Mouse (Mus musculus): ENCODE results near the gene Ang4. TPM values are rescaled to one million over a fixed set of nuclear protein-coding genes. Genes with fewer than 3 reads are reported as not detected.
A peak's percentile ranks its signal among the peaks of the same experiment; 100 is the strongest.
"Not testable (repeated sequence)": the region's sequence is repeated elsewhere in the genome, so short reads cannot be mapped to it uniquely, and the experiment has no call there.

Gene Ang4
- not detected in 2 replicates for polyA plus RNA-seq (2014; fragmentation: Nextera tagmentation; extraction: Ambion mirVana)

DNA sequence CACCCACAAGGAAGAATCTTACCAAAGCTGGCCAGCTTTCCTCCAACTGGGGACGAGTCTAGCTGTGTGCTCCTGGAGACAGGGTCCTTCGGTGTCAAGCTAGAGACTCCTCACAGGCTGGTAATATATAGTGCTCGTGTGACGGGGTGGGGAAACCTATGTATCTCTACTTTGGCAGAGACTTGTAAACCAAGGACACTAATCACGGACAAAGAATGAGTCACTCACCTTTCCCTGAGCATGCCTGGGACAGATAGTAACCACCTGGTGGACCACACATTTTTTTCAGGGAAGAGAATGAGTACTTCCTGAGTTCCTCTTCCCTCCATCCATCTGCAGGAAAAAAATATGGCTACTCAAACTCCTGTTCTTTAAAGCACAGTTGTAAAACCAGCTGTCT lies at the start of gene Ang4:
Gene Ang4, minus strand, starts transcription at position 101 of the 400 bp plus-strand sequence.
- Histone ChIP-seq H3K9me3 (ENCODE audit: control insufficient read depth, low read length) (no peaks in the 10 kb centered on the region), H3K27me3 (replicated peaks; ENCODE audit: control insufficient read depth, insufficient read depth, low read length) (no peaks in the 10 kb centered on the region), H3K4me3 (ENCODE audit: low read depth, low read length) (no peak within 1 kb of the TSS), H3K27ac (replicated peaks; ENCODE audit: low read depth, low read length) (no peak within 1 kb of the TSS), H3K36me3 (ENCODE audit: control insufficient read depth, insufficient read depth, low read length) (no peaks in the 10 kb centered on the region), H3K4me2 (ENCODE audit: low read depth, low read length) (no peak within 1 kb of the TSS), H3K9ac (ENCODE audit: low read depth, low read length) (no peak within 1 kb of the TSS), H3K4me1 (ENCODE audit: control insufficient read depth, insufficient read depth, low read length) (no peaks in the 10 kb centered on the region)
- ATAC-seq (ENCODE audit: low read depth): no peak
- WGBS: 77% methylated on average over 5 of the region's 5 CpGs
- no peak for DNase-seq (ENCODE audit: low spot score)

DNA sequence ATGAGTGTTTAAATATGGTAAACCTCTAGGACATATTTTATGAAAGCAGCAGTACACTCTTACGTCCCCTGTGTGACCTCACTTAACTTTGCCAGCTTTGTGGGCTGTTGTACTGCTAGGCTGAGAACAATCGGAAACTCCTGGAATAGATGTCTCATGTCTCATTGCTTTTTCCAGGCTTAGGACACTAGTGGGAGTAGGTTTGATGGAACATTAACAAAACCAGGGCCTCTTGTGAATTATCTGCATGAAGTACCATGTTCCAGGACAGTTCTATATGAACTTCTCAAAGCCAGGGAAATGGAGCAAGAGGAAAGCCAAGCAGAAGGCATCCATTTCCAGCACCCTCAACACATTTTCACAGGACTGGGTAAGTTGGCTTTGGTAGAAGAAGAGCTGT lies 26.4 kb upstream of the Ang4 start, which contains the start of gene AY358078:
Gene AY358078, plus strand, starts transcription at position 301 of the 400 bp plus-strand sequence.
- no peaks in the 10 kb centered on the region for H3K9me3 ChIP-seq (ENCODE audit: control insufficient read depth, low read length)
- no peak within 1 kb of the TSS for H3K27ac ChIP-seq (replicated peaks; ENCODE audit: low read depth, low read length)
- no peak for ATAC-seq (ENCODE audit: low read depth)
- 83% methylated on average over 2 of the region's 2 CpGs for WGBS
- H3K4me3 ChIP-seq (ENCODE audit: low read depth, low read length): no peak within 1 kb of the TSS
- DNase-seq (ENCODE audit: low spot score): no peak
- H3K36me3 ChIP-seq (ENCODE audit: control insufficient read depth, insufficient read depth, low read length): no peaks in the 10 kb centered on the region
- H3K4me1 ChIP-seq (ENCODE audit: control insufficient read depth, insufficient read depth, low read length): no peaks in the 10 kb centered on the region
- no peak within 1 kb of the TSS for H3K9ac ChIP-seq (ENCODE audit: low read depth, low read length)
- H3K4me2 ChIP-seq (ENCODE audit: low read depth, low read length): no peak within 1 kb of the TSS
- H3K27me3 ChIP-seq (replicated peaks; ENCODE audit: control insufficient read depth, insufficient read depth, low read length): no peaks in the 10 kb centered on the region

DNA sequence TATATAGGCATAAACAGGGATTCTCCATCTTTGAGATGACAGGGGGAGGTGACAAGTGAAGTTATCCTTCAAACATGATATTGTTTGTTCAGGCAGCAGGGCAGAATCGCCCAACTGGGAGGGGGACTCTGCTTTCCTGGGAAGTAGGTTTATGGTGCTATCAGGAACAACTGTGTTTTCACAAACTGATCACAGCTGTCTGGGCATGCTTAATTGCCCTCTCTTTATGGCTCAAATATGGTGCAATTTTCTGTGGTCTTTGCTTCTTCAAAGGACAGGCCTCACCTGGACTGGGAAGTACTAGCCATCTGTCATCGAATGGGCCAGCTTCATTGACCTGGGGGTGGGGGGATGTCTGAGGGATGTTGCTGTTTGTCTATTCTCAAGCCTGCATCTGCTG lies 20.7 kb upstream of the Ang4 start:
- no peak for ATAC-seq (ENCODE audit: low read depth)
- 52% methylated on average over 2 of the region's 2 CpGs for WGBS

DNA sequence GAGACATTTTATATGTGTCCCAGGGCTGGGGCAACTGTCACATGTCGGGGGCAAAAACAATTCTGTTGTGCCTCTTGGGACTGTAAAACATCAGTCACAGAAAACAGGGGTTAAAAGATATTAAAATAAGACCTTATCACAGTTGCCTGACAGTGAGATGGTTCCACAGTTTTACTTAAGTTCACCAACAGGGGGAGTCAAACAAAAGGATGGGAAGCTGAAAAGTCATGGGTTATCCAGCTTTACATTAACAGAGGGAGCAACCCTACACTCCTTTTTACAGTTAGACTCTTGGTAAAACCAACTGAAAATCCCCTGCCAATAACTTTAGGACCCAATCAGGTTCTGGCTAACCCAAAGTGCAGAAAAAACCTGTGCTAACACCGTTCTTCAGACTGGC lies 15.8 kb upstream of the Ang4 start:
- H3K4me2 ChIP-seq (ENCODE audit: low read depth, low read length): no peak overlapping the region
- H3K27ac ChIP-seq (replicated peaks; ENCODE audit: low read depth, low read length): no peak overlapping the region
- no peaks in the 10 kb centered on the region for H3K36me3 ChIP-seq (ENCODE audit: control insufficient read depth, insufficient read depth, low read length)
- no peak overlapping the region for H3K4me3 ChIP-seq (ENCODE audit: low read depth, low read length)
- no peaks in the 10 kb centered on the region for H3K27me3 ChIP-seq (replicated peaks; ENCODE audit: control insufficient read depth, insufficient read depth, low read length)
- no peaks in the 10 kb centered on the region for H3K4me1 ChIP-seq (ENCODE audit: control insufficient read depth, insufficient read depth, low read length)
- ATAC-seq (ENCODE audit: low read depth) (no peak), DNase-seq (ENCODE audit: low spot score) (no peak)
- no peak overlapping the region for H3K9ac ChIP-seq (ENCODE audit: low read depth, low read length)
- 80% methylated on average over 2 of the region's 2 CpGs for WGBS
- no peaks in the 10 kb centered on the region for H3K9me3 ChIP-seq (ENCODE audit: control insufficient read depth, low read length)

More for the DNA sequence above, 20.7 kb upstream of the Ang4 start:
- Histone ChIP-seq H3K9ac (ENCODE audit: low read depth, low read length) (no peak overlapping the region), H3K36me3 (ENCODE audit: control insufficient read depth, insufficient read depth, low read length) (no peaks in the 10 kb centered on the region), H3K4me2 (ENCODE audit: low read depth, low read length) (no peak overlapping the region), H3K9me3 (ENCODE audit: control insufficient read depth, low read length) (no peaks in the 10 kb centered on the region), H3K27me3 (replicated peaks; ENCODE audit: control insufficient read depth, insufficient read depth, low read length) (no peaks in the 10 kb centered on the region), H3K4me3 (ENCODE audit: low read depth, low read length) (no peak overlapping the region), H3K27ac (replicated peaks; ENCODE audit: low read depth, low read length) (no peak overlapping the region), H3K4me1 (ENCODE audit: control insufficient read depth, insufficient read depth, low read length) (no peaks in the 10 kb centered on the region)
- DNase-seq (ENCODE audit: low spot score): no peak

DNA sequence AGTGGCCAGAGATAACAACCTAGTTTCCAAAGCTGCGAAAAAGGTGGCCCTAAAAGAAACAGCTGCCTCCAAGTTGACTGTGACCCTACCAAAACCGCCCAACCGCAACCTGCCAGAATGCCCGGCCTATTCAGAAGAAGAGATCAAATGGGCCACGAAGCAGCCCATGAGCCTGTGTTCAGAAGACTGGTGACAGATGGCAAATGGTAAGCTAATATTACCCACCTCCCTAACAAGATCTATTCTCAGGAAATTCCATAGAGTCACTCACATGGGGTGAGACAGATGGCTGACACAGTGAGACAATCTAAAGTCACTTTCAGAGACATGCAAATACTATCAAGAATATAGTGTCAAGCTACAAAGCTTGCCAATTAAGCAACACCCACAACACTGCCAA lies 13.7 kb upstream of the Ang4 start:
- Histone ChIP-seq H3K27me3 (replicated peaks; ENCODE audit: control insufficient read depth, insufficient read depth, low read length) (no peaks in the 10 kb centered on the region), H3K4me2 (ENCODE audit: low read depth, low read length) (no peak overlapping the region), H3K36me3 (ENCODE audit: control insufficient read depth, insufficient read depth, low read length) (no peaks in the 10 kb centered on the region), H3K27ac (replicated peaks; ENCODE audit: low read depth, low read length) (no peak overlapping the region), H3K4me3 (ENCODE audit: low read depth, low read length) (no peak overlapping the region), H3K4me1 (ENCODE audit: control insufficient read depth, insufficient read depth, low read length) (no peaks in the 10 kb centered on the region), H3K9ac (ENCODE audit: low read depth, low read length) (no peak overlapping the region), H3K9me3 (ENCODE audit: control insufficient read depth, low read length) (no peaks in the 10 kb centered on the region)
- peak; percentile 63; the same call in 1 of the 2 replicates for ATAC-seq (ENCODE audit: low read depth)
- peak; percentile 17 for DNase-seq (ENCODE audit: low spot score)
- WGBS: 84% methylated on average over 5 of the region's 5 CpGs

DNA sequence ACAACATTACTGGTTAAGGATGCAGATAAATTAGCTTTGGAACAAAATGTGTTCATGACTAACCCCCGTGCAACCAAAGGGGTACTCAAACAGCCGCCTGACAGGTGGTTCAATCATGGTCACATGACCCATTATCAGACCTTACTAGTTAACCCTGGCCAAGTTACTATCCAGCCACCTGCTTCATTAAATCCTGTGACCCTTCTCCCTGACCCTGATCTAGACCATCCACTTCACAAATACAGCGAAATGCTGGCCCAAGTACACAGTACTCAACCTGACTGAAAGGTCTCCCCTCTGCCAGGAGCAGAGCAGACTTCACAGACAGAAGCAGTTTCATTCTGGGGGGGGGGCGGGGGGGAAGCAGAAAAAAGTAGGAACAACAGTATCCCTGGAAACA lies 12.9 kb upstream of the Ang4 start:
- Histone ChIP-seq H3K36me3 (ENCODE audit: control insufficient read depth, insufficient read depth, low read length) (no peaks in the 10 kb centered on the region), H3K27me3 (replicated peaks; ENCODE audit: control insufficient read depth, insufficient read depth, low read length) (no peaks in the 10 kb centered on the region), H3K4me1 (ENCODE audit: control insufficient read depth, insufficient read depth, low read length) (no peaks in the 10 kb centered on the region), H3K27ac (replicated peaks; ENCODE audit: low read depth, low read length) (no peak overlapping the region), H3K9ac (ENCODE audit: low read depth, low read length) (no peak overlapping the region), H3K9me3 (ENCODE audit: control insufficient read depth, low read length) (no peaks in the 10 kb centered on the region), H3K4me2 (ENCODE audit: low read depth, low read length) (no peak overlapping the region), H3K4me3 (ENCODE audit: low read depth, low read length) (no peak overlapping the region)
- DNase-seq (ENCODE audit: low spot score) (no peak), ATAC-seq (ENCODE audit: low read depth) (no peak)
- WGBS: 61% methylated on average over 4 of the region's 4 CpGs

DNA sequence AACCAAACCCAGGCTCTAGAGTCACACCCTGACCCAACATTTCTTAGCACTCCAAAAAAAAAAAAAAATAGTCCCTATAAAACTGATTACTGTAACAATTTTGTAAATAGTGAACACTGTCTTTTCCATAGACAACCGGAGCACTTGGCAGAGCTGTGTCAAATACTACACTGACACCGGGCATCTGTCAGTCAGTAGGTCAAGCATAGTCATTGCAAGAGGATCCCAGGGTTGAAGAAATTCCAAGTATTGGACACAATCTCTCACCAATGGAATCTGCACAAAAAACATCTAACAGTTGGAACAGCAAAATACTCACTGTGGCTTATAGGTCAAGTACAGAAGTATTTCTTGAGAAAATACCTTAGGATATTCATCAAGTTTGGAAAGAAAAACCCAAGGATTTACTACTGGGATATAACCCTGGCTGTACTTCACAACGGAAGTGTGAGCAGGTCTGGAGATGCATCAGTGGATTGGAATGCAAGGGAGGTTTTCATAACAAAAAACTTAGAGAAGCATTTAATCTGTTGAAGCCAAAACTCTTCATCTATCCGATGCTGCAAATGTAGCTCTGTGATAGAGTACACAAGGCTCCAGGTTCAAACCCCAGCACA lies 5.6 kb upstream of the Ang4 start:
- DNase-seq (ENCODE audit: low spot score) (no peak), ATAC-seq (ENCODE audit: low read depth) (no peak)
- H3K27me3 ChIP-seq (replicated peaks; ENCODE audit: control insufficient read depth, insufficient read depth, low read length): no peaks in the 10 kb centered on the region
- no peaks in the 10 kb centered on the region for H3K4me1 ChIP-seq (ENCODE audit: control insufficient read depth, insufficient read depth, low read length)
- WGBS: 73% methylated on average over 4 of the region's 4 CpGs
- H3K9ac ChIP-seq (ENCODE audit: low read depth, low read length): no peak overlapping the region
- no peak overlapping the region for H3K4me2 ChIP-seq (ENCODE audit: low read depth, low read length)
- H3K27ac ChIP-seq (replicated peaks; ENCODE audit: low read depth, low read length): no peak overlapping the region
- no peaks in the 10 kb centered on the region for H3K36me3 ChIP-seq (ENCODE audit: control insufficient read depth, insufficient read depth, low read length)
- no peaks in the 10 kb centered on the region for H3K9me3 ChIP-seq (ENCODE audit: control insufficient read depth, low read length)
- no peak overlapping the region for H3K4me3 ChIP-seq (ENCODE audit: low read depth, low read length)

DNA sequence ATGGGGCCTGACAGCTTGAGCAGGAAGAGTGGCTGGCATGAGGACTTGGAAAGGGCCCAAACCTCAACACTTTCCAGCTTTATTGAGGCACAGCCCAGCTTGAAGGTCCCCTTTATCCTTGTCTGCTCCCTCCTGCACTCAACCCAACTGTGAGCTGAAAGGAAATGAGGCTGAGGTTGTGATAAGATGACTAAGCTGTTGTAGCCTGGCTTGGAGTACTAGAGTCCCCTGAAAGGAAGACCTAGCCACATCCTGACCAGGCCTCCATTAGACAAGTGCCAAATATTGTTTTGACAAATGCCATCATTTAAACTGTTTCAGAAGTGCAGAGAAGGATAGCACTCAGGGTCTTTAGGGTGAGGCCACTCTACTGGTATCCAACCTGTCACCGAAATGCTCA lies 4.4 kb upstream of the Ang4 start:
- no peak overlapping the region for H3K9ac ChIP-seq (ENCODE audit: low read depth, low read length)
- H3K9me3 ChIP-seq (ENCODE audit: control insufficient read depth, low read length): no peaks in the 10 kb centered on the region
- no peak for ATAC-seq (ENCODE audit: low read depth)
- WGBS: 96% methylated on average over 1 of the region's 1 CpGs
- H3K4me3 ChIP-seq (ENCODE audit: low read depth, low read length): no peak overlapping the region
- H3K36me3 ChIP-seq (ENCODE audit: control insufficient read depth, insufficient read depth, low read length): no peaks in the 10 kb centered on the region
- H3K27me3 ChIP-seq (replicated peaks; ENCODE audit: control insufficient read depth, insufficient read depth, low read length): no peaks in the 10 kb centered on the region
- DNase-seq (ENCODE audit: low spot score): no peak
- H3K4me1 ChIP-seq (ENCODE audit: control insufficient read depth, insufficient read depth, low read length): no peaks in the 10 kb centered on the region
- H3K27ac ChIP-seq (replicated peaks; ENCODE audit: low read depth, low read length): no peak overlapping the region
- no peak overlapping the region for H3K4me2 ChIP-seq (ENCODE audit: low read depth, low read length)

DNA sequence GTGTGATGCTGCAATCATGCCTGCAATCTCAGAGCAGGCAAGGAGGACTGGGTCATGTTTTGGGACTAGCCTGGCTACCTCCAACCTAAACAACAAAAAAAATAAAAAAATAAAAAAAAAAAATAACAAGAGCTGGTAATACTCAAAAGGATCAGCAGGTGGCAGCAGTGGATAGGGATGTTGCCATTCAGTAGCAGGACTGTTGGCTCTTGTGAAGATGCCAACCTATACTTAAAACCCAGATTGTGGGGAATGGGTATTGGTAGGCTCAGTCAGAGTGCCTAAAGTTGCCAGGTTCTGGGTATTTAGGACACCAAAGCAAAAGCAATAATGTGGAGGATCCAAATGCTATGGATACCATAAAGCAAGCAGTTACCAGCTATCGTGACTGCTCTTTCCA lies 2.0 kb downstream of the Ang4 start:
- not testable (repeated sequence) for ATAC-seq (ENCODE audit: low read depth); H3K4me2 ChIP-seq (ENCODE audit: low read depth, low read length); H3K27ac ChIP-seq (replicated peaks; ENCODE audit: low read depth, low read length); H3K9me3 ChIP-seq (ENCODE audit: control insufficient read depth, low read length); H3K4me3 ChIP-seq (ENCODE audit: low read depth, low read length); H3K4me1 ChIP-seq (ENCODE audit: control insufficient read depth, insufficient read depth, low read length); H3K27me3 ChIP-seq (replicated peaks; ENCODE audit: control insufficient read depth, insufficient read depth, low read length); H3K36me3 ChIP-seq (ENCODE audit: control insufficient read depth, insufficient read depth, low read length); H3K9ac ChIP-seq (ENCODE audit: low read depth, low read length)
- WGBS: 83% methylated on average over 1 of the region's 1 CpGs
- peak; percentile 9 for DNase-seq (ENCODE audit: low spot score)

All from embryonic facial prominence, embryonic 14.5 days (tissue).